Mouse (Mus musculus): Measurements from ENCODE around the gene Nhlrc4. TPM values are rescaled to one million over a fixed set of nuclear protein-coding genes. Genes with fewer than 3 reads are reported as not detected.

The Nhlrc4 gene
- polyA plus RNA-seq, 1 experiment from 2014 or later = 0.27 TPM

DNA sequence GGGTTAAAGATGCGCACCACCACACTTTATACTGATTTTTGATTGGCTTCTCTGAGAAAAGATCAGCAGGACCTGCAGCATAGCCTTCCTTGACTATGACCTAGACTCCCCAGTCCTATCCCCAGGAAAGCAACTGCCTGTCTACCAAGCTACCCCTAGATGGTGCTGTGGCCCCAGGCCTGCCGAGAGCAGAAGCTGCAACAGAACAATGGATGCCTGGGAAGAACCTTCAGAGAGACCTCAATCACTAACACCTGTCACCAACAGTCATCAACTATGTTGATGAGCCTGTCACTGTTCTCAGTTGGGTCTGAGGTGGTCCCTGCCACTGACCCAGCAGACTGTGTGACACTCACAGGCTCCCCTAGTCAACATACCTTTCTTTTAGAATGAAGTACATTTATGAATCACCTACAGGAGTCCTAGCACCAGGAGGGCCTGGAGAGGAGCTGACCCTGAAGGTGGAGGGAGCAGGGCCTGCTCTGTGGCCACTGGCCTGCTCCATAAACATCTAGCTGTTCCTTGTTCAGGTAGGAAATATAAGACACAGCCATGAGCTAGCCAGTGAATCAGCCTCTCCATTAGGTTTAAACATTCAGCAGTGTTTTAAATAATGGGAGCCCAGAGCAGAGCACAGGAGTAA is 50.7 kb downstream of the Nhlrc4 start:
- Histone ChIP-seq H3K9me3 (ENCODE audit: control insufficient read depth, low read length) (no peaks in the 10 kb centered on the region), H3K4me3 (ENCODE audit: low read depth, low read length) (no peak overlapping the region), H3K4me1 (ENCODE audit: control insufficient read depth, insufficient read depth, low read length) (no peaks in the 10 kb centered on the region), H3K9ac (ENCODE audit: low read length) (no peak overlapping the region), H3K4me2 (ENCODE audit: low read depth, severe bottlenecking) (no peak overlapping the region), H3K36me3 (ENCODE audit: control insufficient read depth, insufficient read depth, low read length) (no peaks in the 10 kb centered on the region; the same call in 1 of the 2 replicates), H3K27ac (replicated peaks; ENCODE audit: low read depth, low read length) (no peak overlapping the region), H3K27me3 (ENCODE audit: control insufficient read depth, insufficient read depth, low read length) (no peaks in the 10 kb centered on the region)
- peak; percentile 75 for DNase-seq (ENCODE audit: low spot score)
- ATAC-seq (ENCODE audit: insufficient number of reproducible peaks, low FRiP score, low TSS enrichment, low read depth) = peak; percentile 62; the same call in 1 of the 2 replicates
- WGBS = 31% methylated on average over 2 of the region's 2 CpGs

Other genes with a start within 250 kb of the Nhlrc4 start
- gene Gng13, start 227.8 kb downstream of the Nhlrc4 start, polyA plus RNA-seq (2014; fragmentation: Nextera tagmentation; extraction: Ambion mirVana) = 3.2 and 9.7 TPM in 2 replicates
- gene Chtf18, start 217.5 kb downstream of the Nhlrc4 start, polyA plus RNA-seq (2014; fragmentation: Nextera tagmentation; extraction: Ambion mirVana) = 29.1 and 31.5 TPM in 2 replicates
- 20.4 and 23.4 TPM in 2 replicates for gene Rpusd1, start 217.3 kb downstream of the Nhlrc4 start, polyA plus RNA-seq (2014; fragmentation: Nextera tagmentation; extraction: Ambion mirVana)
- not detected in 2 replicates for gene Mslnl, start 208.9 kb downstream of the Nhlrc4 start, polyA plus RNA-seq (2014; fragmentation: Nextera tagmentation; extraction: Ambion mirVana)
- 0.14 and 0.24 TPM in 2 replicates for gene Msln, start 190.6 kb downstream of the Nhlrc4 start, polyA plus RNA-seq (2014; fragmentation: Nextera tagmentation; extraction: Ambion mirVana)
- 21.8 and 23.6 TPM in 2 replicates for gene Narfl, start 171.2 kb downstream of the Nhlrc4 start, polyA plus RNA-seq (2014; fragmentation: Nextera tagmentation; extraction: Ambion mirVana)
- gene Haghl, start 159.3 kb downstream of the Nhlrc4 start, polyA plus RNA-seq (2014; fragmentation: Nextera tagmentation; extraction: Ambion mirVana) = 62.7 and 68.0 TPM in 2 replicates
- 0.11 and 0.16 TPM in 2 replicates for gene Ccdc78, start 158.4 kb downstream of the Nhlrc4 start, polyA plus RNA-seq (2014; fragmentation: Nextera tagmentation; extraction: Ambion mirVana)
- gene Fam173a, start 152.1 kb downstream of the Nhlrc4 start, polyA plus RNA-seq (2014; fragmentation: Nextera tagmentation; extraction: Ambion mirVana) = 52.3 and 53.4 TPM in 2 replicates
- 0.29 TPM in 1 of 2 replicates, not detected in the other for gene AC134908.4, start 149.3 kb downstream of the Nhlrc4 start, polyA plus RNA-seq (2014; fragmentation: Nextera tagmentation; extraction: Ambion mirVana)
- gene Metrn, start 147.8 kb downstream of the Nhlrc4 start, polyA plus RNA-seq (2014; fragmentation: Nextera tagmentation; extraction: Ambion mirVana) = 13.3 and 15.0 TPM in 2 replicates
- gene Fbxl16, start 135.9 kb downstream of the Nhlrc4 start, polyA plus RNA-seq (2014; fragmentation: Nextera tagmentation; extraction: Ambion mirVana) = 1.4 and 1.5 TPM in 2 replicates
- 27.7 and 27.9 TPM in 2 replicates for gene Wdr24, start 121.3 kb downstream of the Nhlrc4 start, polyA plus RNA-seq (2014; fragmentation: Nextera tagmentation; extraction: Ambion mirVana)
- gene Jmjd8, start 116.1 kb downstream of the Nhlrc4 start, polyA plus RNA-seq (2014; fragmentation: Nextera tagmentation; extraction: Ambion mirVana) = 45.5 and 55.0 TPM in 2 replicates
- 341 and 353 TPM in 2 replicates for gene Stub1, start 111.6 kb downstream of the Nhlrc4 start, polyA plus RNA-seq (2014; fragmentation: Nextera tagmentation; extraction: Ambion mirVana)
- gene Rhbdl1, start 107.7 kb downstream of the Nhlrc4 start, polyA plus RNA-seq (2014; fragmentation: Nextera tagmentation; extraction: Ambion mirVana) = 1.2 TPM in 2 replicates
- gene Gm20683, start 103.2 kb downstream of the Nhlrc4 start, polyA plus RNA-seq (2014; fragmentation: Nextera tagmentation; extraction: Ambion mirVana) = 0.77 and 0.95 TPM in 2 replicates
- 9.4 and 10.7 TPM in 2 replicates for gene Rhot2, start 100.1 kb downstream of the Nhlrc4 start, polyA plus RNA-seq (2014; fragmentation: Nextera tagmentation; extraction: Ambion mirVana)
- 19.3 and 22.4 TPM in 2 replicates for gene Wdr90, start 83.5 kb downstream of the Nhlrc4 start, polyA plus RNA-seq (2014; fragmentation: Nextera tagmentation; extraction: Ambion mirVana)
- 7.8 and 10.7 TPM in 2 replicates for gene Mcrip2, start 76.2 kb downstream of the Nhlrc4 start, polyA plus RNA-seq (2014; fragmentation: Nextera tagmentation; extraction: Ambion mirVana)
- 55.9 and 60.9 TPM in 2 replicates for gene Mettl26, start 69.9 kb downstream of the Nhlrc4 start, polyA plus RNA-seq (2014; fragmentation: Nextera tagmentation; extraction: Ambion mirVana)
- gene Wfikkn1, start 64.1 kb downstream of the Nhlrc4 start, polyA plus RNA-seq (2014; fragmentation: Nextera tagmentation; extraction: Ambion mirVana) = 0.68 and 0.75 TPM in 2 replicates
- gene Rab40c, start 25.2 kb downstream of the Nhlrc4 start, polyA plus RNA-seq (2014; fragmentation: Nextera tagmentation; extraction: Ambion mirVana) = 19.2 and 19.7 TPM in 2 replicates
- gene Pigq, start within 50 bp of the Nhlrc4 start, polyA plus RNA-seq (2014; fragmentation: Nextera tagmentation; extraction: Ambion mirVana) = 50.9 and 52.8 TPM in 2 replicates
- 0.18 and 0.33 TPM in 2 replicates for gene A930017K11Rik, start 7.6 kb upstream of the Nhlrc4 start, polyA plus RNA-seq (2014; fragmentation: Nextera tagmentation; extraction: Ambion mirVana)
- 23.8 and 25.7 TPM in 2 replicates for gene Capn15, start 40.8 kb upstream of the Nhlrc4 start, polyA plus RNA-seq (2014; fragmentation: Nextera tagmentation; extraction: Ambion mirVana)
- gene Rab11fip3, start 124.6 kb upstream of the Nhlrc4 start, polyA plus RNA-seq (2014; fragmentation: Nextera tagmentation; extraction: Ambion mirVana) = 15.9 and 17.4 TPM in 2 replicates
- 19.0 and 22.3 TPM in 2 replicates for gene Decr2, start 145.4 kb upstream of the Nhlrc4 start, polyA plus RNA-seq (2014; fragmentation: Nextera tagmentation; extraction: Ambion mirVana)
- gene Nme4, start 150.6 kb upstream of the Nhlrc4 start, polyA plus RNA-seq (2014; fragmentation: Nextera tagmentation; extraction: Ambion mirVana) = 111 and 122 TPM in 2 replicates
- 0.40 and 0.55 TPM in 2 replicates for gene Tmem8, start 168.3 kb upstream of the Nhlrc4 start, polyA plus RNA-seq (2014; fragmentation: Nextera tagmentation; extraction: Ambion mirVana)
- gene Mrpl28, start 178.5 kb upstream of the Nhlrc4 start, polyA plus RNA-seq (2014; fragmentation: Nextera tagmentation; extraction: Ambion mirVana) = 259 and 283 TPM in 2 replicates
- gene Axin1, start 193.7 kb upstream of the Nhlrc4 start, polyA plus RNA-seq (2014; fragmentation: Nextera tagmentation; extraction: Ambion mirVana) = 17.1 and 23.7 TPM in 2 replicates

Data from limb, embryonic 11.5 days (tissue).